Mouse (Mus musculus): ENCODE measurements around the gene Tenm3. TPM values are rescaled to one million over a fixed set of nuclear protein-coding genes. Genes with fewer than 3 reads are reported as not detected.

The Tenm3 gene
- polyA plus RNA-seq, 1 experiment from 2014 or later, result 4.7 TPM

GRCm38 (mm10) chr8:48203611-48204010 is 640.1 kb downstream of the Tenm3 start:
- H3K4me3 ChIP-seq (ENCODE audit: low read depth, low read length), result no peak overlapping the region
- TF ChIP-seq CTCF (IDR thresholded peaks at IDR 0.05; ENCODE audit: low read depth), result no peak
- no peak for TF ChIP-seq EP300 (IDR thresholded peaks at IDR 0.05; ENCODE audit: low read depth)
- no peaks in the 10 kb centered on the region for H3K36me3 ChIP-seq (replicated peaks; ENCODE audit: insufficient read depth, low read length)
- H3K27me3 ChIP-seq (ENCODE audit: insufficient read depth, low read length), result no peaks in the 10 kb centered on the region
- H3K4me2 ChIP-seq (ENCODE audit: low read depth, low read length), result no peak overlapping the region
- H3K9me3 ChIP-seq (ENCODE audit: low read length), result no peaks in the 10 kb centered on the region
- H3K9ac ChIP-seq (replicated peaks), result no peak overlapping the region
- DNase-seq (no peak), ATAC-seq (no peak)
- H3K27ac ChIP-seq (ENCODE audit: low read depth), result no peak overlapping the region
- 71% methylated on average over 9 of the region's 9 CpGs for WGBS (ENCODE audit: insufficient replicate concordance)
- no peaks in the 10 kb centered on the region for H3K4me1 ChIP-seq (ENCODE audit: insufficient read depth)

GRCm38 (mm10) chr8:48203161-48203560 is 640.6 kb downstream of the Tenm3 start:
- H3K27ac ChIP-seq (ENCODE audit: low read depth), result no peak overlapping the region
- no peaks in the 10 kb centered on the region for H3K4me1 ChIP-seq (ENCODE audit: insufficient read depth)
- H3K4me3 ChIP-seq (ENCODE audit: low read depth, low read length), result no peak overlapping the region
- H3K9me3 ChIP-seq (ENCODE audit: low read length), result no peaks in the 10 kb centered on the region
- H3K27me3 ChIP-seq (ENCODE audit: insufficient read depth, low read length), result no peaks in the 10 kb centered on the region
- TF ChIP-seq CTCF (IDR thresholded peaks at IDR 0.05; ENCODE audit: low read depth) (no peak), EP300 (IDR thresholded peaks at IDR 0.05; ENCODE audit: low read depth) (no peak)
- 59% methylated on average over 6 of the region's 6 CpGs for WGBS (ENCODE audit: insufficient replicate concordance)
- no peaks in the 10 kb centered on the region for H3K36me3 ChIP-seq (replicated peaks; ENCODE audit: insufficient read depth, low read length)
- ATAC-seq (no peak), DNase-seq (no peak)
- no peak overlapping the region for H3K4me2 ChIP-seq (ENCODE audit: low read depth, low read length)
- H3K9ac ChIP-seq (replicated peaks), result no peak overlapping the region

GRCm38 (mm10) chr8:48202632-48203031 is 641.1 kb downstream of the Tenm3 start:
- Histone ChIP-seq H3K9me3 (ENCODE audit: low read length) (no peaks in the 10 kb centered on the region), H3K4me1 (ENCODE audit: insufficient read depth) (no peaks in the 10 kb centered on the region), H3K9ac (replicated peaks) (no peak overlapping the region), H3K36me3 (replicated peaks; ENCODE audit: insufficient read depth, low read length) (no peaks in the 10 kb centered on the region), H3K27ac (ENCODE audit: low read depth) (no peak overlapping the region), H3K4me3 (ENCODE audit: low read depth, low read length) (no peak overlapping the region), H3K4me2 (ENCODE audit: low read depth, low read length) (no peak overlapping the region), H3K27me3 (ENCODE audit: insufficient read depth, low read length) (no peaks in the 10 kb centered on the region)
- TF ChIP-seq CTCF (IDR thresholded peaks at IDR 0.05; ENCODE audit: low read depth), result no peak
- TF ChIP-seq EP300 (IDR thresholded peaks at IDR 0.05; ENCODE audit: low read depth), result no peak
- DNase-seq (no peak), ATAC-seq (no peak)
- 57% methylated on average over 3 of the region's 3 CpGs for WGBS (ENCODE audit: insufficient replicate concordance)

GRCm38 (mm10) chr8:48199171-48199570 is 644.6 kb downstream of the Tenm3 start:
- no peak overlapping the region for H3K9ac ChIP-seq (replicated peaks)

GRCm38 (mm10) chr8:48195971-48196370 is 647.8 kb downstream of the Tenm3 start:
- H3K9me3 ChIP-seq (ENCODE audit: low read length), result no peaks in the 10 kb centered on the region
- no peak overlapping the region for H3K9ac ChIP-seq (replicated peaks)
- 88% methylated on average over 9 of the region's 9 CpGs for WGBS (ENCODE audit: insufficient replicate concordance)
- H3K4me1 ChIP-seq (ENCODE audit: insufficient read depth), result no peaks in the 10 kb centered on the region
- TF ChIP-seq EP300 (IDR thresholded peaks at IDR 0.05; ENCODE audit: low read depth), result no peak
- no peak for TF ChIP-seq CTCF (IDR thresholded peaks at IDR 0.05; ENCODE audit: low read depth)
- ATAC-seq (no peak), DNase-seq (no peak)
- H3K36me3 ChIP-seq (replicated peaks; ENCODE audit: insufficient read depth, low read length), result no peaks in the 10 kb centered on the region
- no peaks in the 10 kb centered on the region for H3K27me3 ChIP-seq (ENCODE audit: insufficient read depth, low read length)
- H3K27ac ChIP-seq (ENCODE audit: low read depth), result no peak overlapping the region
- H3K4me2 ChIP-seq (ENCODE audit: low read depth, low read length), result no peak overlapping the region
- H3K4me3 ChIP-seq (ENCODE audit: low read depth, low read length), result no peak overlapping the region

More at GRCm38 (mm10) chr8:48199171-48199570, 644.6 kb downstream of the Tenm3 start:
- DNase-seq (no peak), ATAC-seq (no peak)
- no peaks in the 10 kb centered on the region for H3K36me3 ChIP-seq (replicated peaks; ENCODE audit: insufficient read depth, low read length)
- H3K4me3 ChIP-seq (ENCODE audit: low read depth, low read length), result no peak overlapping the region
- H3K27me3 ChIP-seq (ENCODE audit: insufficient read depth, low read length), result no peaks in the 10 kb centered on the region
- H3K4me1 ChIP-seq (ENCODE audit: insufficient read depth), result no peaks in the 10 kb centered on the region
- no peak overlapping the region for H3K27ac ChIP-seq (ENCODE audit: low read depth)
- no peaks in the 10 kb centered on the region for H3K9me3 ChIP-seq (ENCODE audit: low read length)
- no peak overlapping the region for H3K4me2 ChIP-seq (ENCODE audit: low read depth, low read length)
- WGBS (ENCODE audit: insufficient replicate concordance), result 85% methylated on average over 9 of the region's 9 CpGs
- no peak for TF ChIP-seq EP300 (IDR thresholded peaks at IDR 0.05; ENCODE audit: low read depth)
- no peak for TF ChIP-seq CTCF (IDR thresholded peaks at IDR 0.05; ENCODE audit: low read depth)

- WGBS (ENCODE audit: insufficient replicate concordance), result 85% methylated on average over 12 of the region's 12 CpGs
- no peaks in the 10 kb centered on the region for H3K9me3 ChIP-seq (ENCODE audit: low read length)
- H3K4me3 ChIP-seq (ENCODE audit: low read depth, low read length), result no peak overlapping the region
- H3K27me3 ChIP-seq (ENCODE audit: insufficient read depth, low read length), result no peaks in the 10 kb centered on the region
- H3K4me2 ChIP-seq (ENCODE audit: low read depth, low read length), result no peak overlapping the region
- DNase-seq (no peak), ATAC-seq (no peak)
- no peaks in the 10 kb centered on the region for H3K36me3 ChIP-seq (replicated peaks; ENCODE audit: insufficient read depth, low read length)
- TF ChIP-seq CTCF (IDR thresholded peaks at IDR 0.05; ENCODE audit: low read depth), result no peak
- H3K4me1 ChIP-seq (ENCODE audit: insufficient read depth), result no peaks in the 10 kb centered on the region
- H3K9ac ChIP-seq (replicated peaks), result no peak overlapping the region
- H3K27ac ChIP-seq (ENCODE audit: low read depth), result no peak overlapping the region
Measured at GRCm38 (mm10) chr8:48188586-48188985, 655.2 kb downstream of the Tenm3 start.

- H3K36me3 ChIP-seq (replicated peaks; ENCODE audit: insufficient read depth, low read length), result no peaks in the 10 kb centered on the region
- 75% methylated on average over 7 of the region's 7 CpGs for WGBS (ENCODE audit: insufficient replicate concordance)
- no peak overlapping the region for H3K27ac ChIP-seq (ENCODE audit: low read depth)
- H3K4me3 ChIP-seq (ENCODE audit: low read depth, low read length), result no peak overlapping the region
- DNase-seq, result no peak
- H3K4me1 ChIP-seq (ENCODE audit: insufficient read depth), result no peaks in the 10 kb centered on the region
- ATAC-seq, result no peak
- H3K9ac ChIP-seq (replicated peaks), result no peak overlapping the region
- no peaks in the 10 kb centered on the region for H3K27me3 ChIP-seq (ENCODE audit: insufficient read depth, low read length)
- H3K9me3 ChIP-seq (ENCODE audit: low read length), result no peaks in the 10 kb centered on the region
- H3K4me2 ChIP-seq (ENCODE audit: low read depth, low read length), result no peak overlapping the region
- TF ChIP-seq EP300 (IDR thresholded peaks at IDR 0.05; ENCODE audit: low read depth) (no peak), CTCF (IDR thresholded peaks at IDR 0.05; ENCODE audit: low read depth) (no peak)
Measured at GRCm38 (mm10) chr8:48183758-48184157, 660.0 kb downstream of the Tenm3 start.

Data from liver, postnatal 0 days (tissue).